Mouse (Mus musculus): ENCODE data around the gene Slc4a1ap. TPM values are rescaled to one million over a fixed set of nuclear protein-coding genes. Genes with fewer than 3 reads are reported as not detected.

Gene Slc4a1ap
- polyA plus RNA-seq, 1 experiment from 2014 or later: 28.9 TPM

DNA sequence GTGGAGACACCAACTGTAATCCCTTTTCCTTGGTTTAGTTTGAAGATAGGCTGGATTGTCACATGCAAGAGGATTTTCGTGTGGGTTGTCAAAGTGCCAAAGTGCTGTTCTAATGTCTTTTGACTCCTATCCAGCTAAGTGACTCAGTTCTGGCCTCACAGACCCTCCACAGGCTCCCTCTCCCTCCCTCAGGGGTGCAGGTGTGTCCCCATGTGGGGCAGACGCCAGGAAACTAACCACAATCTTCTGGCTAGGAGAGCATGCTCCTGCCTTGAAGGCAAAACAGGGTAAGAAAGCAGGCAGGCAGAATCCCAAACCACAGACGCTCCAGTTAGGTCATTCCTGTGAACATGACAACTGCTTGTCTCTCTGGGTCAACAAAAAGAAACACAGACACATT is 79.4 kb downstream of the Slc4a1ap start:
- Histone ChIP-seq H3K27me3 (ENCODE audit: control insufficient read depth, insufficient read depth, low read length) (no peaks in the 10 kb centered on the region), H3K4me3 (replicated peaks; ENCODE audit: low read depth, low read length) (no peak overlapping the region), H3K27ac (replicated peaks; ENCODE audit: low read depth, low read length) (no peak overlapping the region), H3K9ac (replicated peaks; ENCODE audit: low read length) (no peak overlapping the region), H3K4me1 (ENCODE audit: control insufficient read depth, insufficient read depth, low read length) (no peaks in the 10 kb centered on the region), H3K9me3 (ENCODE audit: control insufficient read depth, low read length) (no peaks in the 10 kb centered on the region), H3K4me2 (ENCODE audit: low read length) (no peak overlapping the region), H3K36me3 (ENCODE audit: control insufficient read depth, insufficient read depth, low read length) (no peaks in the 10 kb centered on the region)
- 58% methylated on average over 3 of the region's 3 CpGs for WGBS
- DNase-seq (no peak), ATAC-seq (ENCODE audit: low FRiP score, low TSS enrichment) (no peak)

Other genes with a start within 250 kb of the Slc4a1ap start
- 26.7 and 28.1 TPM in 2 replicates for gene Ift172, start 235.9 kb upstream of the Slc4a1ap start, polyA plus RNA-seq (2014; fragmentation: Nextera tagmentation; extraction: Ambion mirVana)
- 86.9 and 128 TPM in 2 replicates for gene Fndc4, start 230.9 kb upstream of the Slc4a1ap start, polyA plus RNA-seq (2014; fragmentation: Nextera tagmentation; extraction: Ambion mirVana)
- gene Gckr, start 229.6 kb upstream of the Slc4a1ap start, polyA plus RNA-seq (2014; fragmentation: Nextera tagmentation; extraction: Ambion mirVana): 0.16 and 0.53 TPM in 2 replicates
- gene Zfp512, start 74.6 kb upstream of the Slc4a1ap start, polyA plus RNA-seq (2014; fragmentation: Nextera tagmentation; extraction: Ambion mirVana): 87.8 and 113 TPM in 2 replicates
- 0.13 TPM in 1 of 2 replicates, not detected in the other for gene 4930548H24Rik, start 41.3 kb upstream of the Slc4a1ap start, polyA plus RNA-seq (2014; fragmentation: Nextera tagmentation; extraction: Ambion mirVana)
- gene Gpn1, start 32.3 kb upstream of the Slc4a1ap start, polyA plus RNA-seq (2014; fragmentation: Nextera tagmentation; extraction: Ambion mirVana): 65.1 and 73.3 TPM in 2 replicates
- gene Supt7l, start 812 bp downstream of the Slc4a1ap start, polyA plus RNA-seq (2014; fragmentation: Nextera tagmentation; extraction: Ambion mirVana): 18.0 and 18.3 TPM in 2 replicates
- 179 and 211 TPM in 2 replicates for gene Mrpl33, start 69.9 kb downstream of the Slc4a1ap start, polyA plus RNA-seq (2014; fragmentation: Nextera tagmentation; extraction: Ambion mirVana)
- gene Rbks, start 170.6 kb downstream of the Slc4a1ap start, polyA plus RNA-seq (2014; fragmentation: Nextera tagmentation; extraction: Ambion mirVana): 3.0 and 3.1 TPM in 2 replicates
- 33.5 and 35.7 TPM in 2 replicates for gene Babam2, start 170.7 kb downstream of the Slc4a1ap start, polyA plus RNA-seq (2014; fragmentation: Nextera tagmentation; extraction: Ambion mirVana)